In the genomic region with DNA sequence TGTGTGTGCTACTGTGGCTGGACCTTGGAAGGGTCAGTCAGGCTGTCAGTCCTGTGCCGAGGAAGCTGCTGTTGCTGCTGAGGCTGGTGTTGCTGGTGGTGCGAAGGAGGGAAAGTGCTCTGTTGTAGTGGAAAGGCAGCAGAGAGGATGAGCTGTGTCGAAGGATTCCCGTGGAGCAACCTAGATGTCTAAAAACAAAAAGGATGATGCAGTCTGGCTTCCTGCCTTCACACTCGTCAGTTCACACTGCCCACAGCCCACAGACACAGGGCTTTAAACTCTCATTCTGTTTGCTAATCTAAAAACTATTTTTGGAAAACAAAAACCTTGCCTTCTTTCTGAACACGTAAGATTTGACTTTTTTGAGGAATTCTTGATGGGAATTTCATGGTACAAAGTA, we compare ENCODE assay signal across 22 mouse cellular contexts. TPM values are rescaled to one million over a fixed set of nuclear protein-coding genes. Genes with fewer than 3 reads are reported as not detected.
DNase-seq lines count a peak whose midpoint lies in the region; ATAC-seq and TF ChIP-seq lines count a peak whose summit lies in the region.
"Had no signal": no experiment of that assay in that cellular context is flagged by ENCODE, and none has a peak within 500 bp of the region (broad histone marks: within the 10 kb centered on the region; RNA-seq: fewer than 3 reads in every experiment).

No protein-coding gene starts in this region.

- WGBS in midbrain, embryonic 11.5 days, result 85% methylated on average over 6 of the region's 6 CpGs
- 89% methylated on average over 6 of the region's 6 CpGs for WGBS in midbrain, postnatal 0 days

- no peak overlapping the region for H3K4me3 ChIP-seq in midbrain, embryonic 11.5 days (ENCODE audit: low read depth, low read length)
- no peak overlapping the region for H3K4me3 ChIP-seq in midbrain, postnatal 0 days (ENCODE audit: low read depth, low read length)
- H3K4me3 ChIP-seq in layer of hippocampus, adult 2 months, result no peak overlapping the region
- H3K4me3 ChIP-seq: forebrain, embryonic 10.5 days; hindbrain, embryonic 15.5 days; midbrain, embryonic 13.5 days; neural tube, embryonic 12.5 days had no signal

- no peak overlapping the region for H3K27ac ChIP-seq in midbrain, embryonic 11.5 days (ENCODE audit: low read depth, low read length)
- H3K27ac ChIP-seq in midbrain, postnatal 0 days (ENCODE audit: low read depth, low read length), result no peak overlapping the region
- no peak overlapping the region for H3K27ac ChIP-seq in layer of hippocampus, adult 2 months
- H3K27ac ChIP-seq: forebrain, embryonic 10.5 days; hindbrain, embryonic 15.5 days; midbrain, embryonic 13.5 days; neural tube, embryonic 12.5 days had no signal

- no peak for TF ChIP-seq CTCF in midbrain, postnatal 0 days (IDR thresholded peaks at IDR 0.05)
- TF ChIP-seq CTCF in layer of hippocampus, adult 2 months (conservative IDR thresholded peaks at IDR 0.05), result no peak

- no peaks in the 10 kb centered on the region for H3K27me3 ChIP-seq in midbrain, embryonic 11.5 days (ENCODE audit: control insufficient read depth, insufficient read depth, low read length)
- H3K27me3 ChIP-seq in midbrain, postnatal 0 days (ENCODE audit: insufficient read depth, low read length), result no peaks in the 10 kb centered on the region
- H3K27me3 ChIP-seq: hindbrain, embryonic 15.5 days; midbrain, embryonic 13.5 days; neural tube, embryonic 12.5 days; Patski had no signal

- no peaks in the 10 kb centered on the region for H3K36me3 ChIP-seq in midbrain, embryonic 11.5 days (ENCODE audit: control insufficient read depth, insufficient read depth, low read length)
- peaks cover 20% of the 10 kb centered on the region for H3K36me3 ChIP-seq in midbrain, postnatal 0 days (ENCODE audit: insufficient read depth, low read length)

- no peaks in the 10 kb centered on the region for H3K4me1 ChIP-seq in midbrain, embryonic 11.5 days (ENCODE audit: control insufficient read depth, insufficient read depth, low read length)
- H3K4me1 ChIP-seq in midbrain, postnatal 0 days (ENCODE audit: insufficient read depth, low read length), result no peaks in the 10 kb centered on the region
- H3K4me1 ChIP-seq: forebrain, embryonic 10.5 days; hindbrain, embryonic 15.5 days; midbrain, embryonic 13.5 days; neural tube, embryonic 12.5 days had no signal

- no peak overlapping the region for H3K9ac ChIP-seq in midbrain, embryonic 11.5 days (ENCODE audit: low read length)
- H3K9ac ChIP-seq in midbrain, postnatal 0 days (replicated peaks; ENCODE audit: low read length, poor library complexity, severe bottlenecking), result no peak overlapping the region
- H3K9ac ChIP-seq: forebrain, postnatal 0 days; hindbrain, embryonic 15.5 days; midbrain, embryonic 13.5 days; neural tube, embryonic 12.5 days had no signal

- peak; percentile 89 for DNase-seq in heart, adult 11 months
- no peak for DNase-seq in heart, adult 9 months (ENCODE audit: low spot score in 2 of 2)
- DNase-seq in midbrain, embryonic 11.5 days (ENCODE audit: low spot score, missing footprints), result peak; percentile 47
- DNase-seq in midbrain, postnatal 0 days (ENCODE audit: low spot score), result no peak
- peak; percentile 76 for DNase-seq in brain, adult 2 months (ENCODE audit: low read depth, low spot score)
- DNase-seq in right cerebral cortex, postnatal 36 days (ENCODE audit: low spot score in 2 of 2), result peak; percentile 34 to 63
- no peak for DNase-seq in layer of hippocampus, adult 2 months (ENCODE audit: low spot score in 2 of 2)
- DNase-seq: adrenal gland, postnatal 36 days; cerebellum, adult 18-20 months; cerebellum, postnatal 14 days; forebrain, postnatal 0 days; gastrocnemius, postnatal 14 days; kidney, adult 2 months; kidney, postnatal 10 days; spleen, adult 18-20 months; thymus, postnatal 25 days had no signal

- no peak overlapping the region for H3K4me2 ChIP-seq in midbrain, embryonic 11.5 days
- H3K4me2 ChIP-seq in midbrain, postnatal 0 days (ENCODE audit: low read depth, low read length, poor library complexity, severe bottlenecking), result no peak overlapping the region
- H3K4me2 ChIP-seq: hindbrain, embryonic 15.5 days; midbrain, embryonic 13.5 days; neural tube, embryonic 12.5 days had no signal

- H3K9me3 ChIP-seq in midbrain, embryonic 11.5 days (ENCODE audit: control insufficient read depth, low read length), result no peaks in the 10 kb centered on the region
- no peaks in the 10 kb centered on the region for H3K9me3 ChIP-seq in midbrain, postnatal 0 days (ENCODE audit: low read length)
- H3K9me3 ChIP-seq: forebrain, embryonic 10.5 days; hindbrain, embryonic 15.5 days; midbrain, embryonic 13.5 days; neural tube, embryonic 12.5 days had no signal

- no peak for ATAC-seq in midbrain, embryonic 11.5 days (ENCODE audit: low FRiP score)
- no peak for ATAC-seq in midbrain, postnatal 0 days (ENCODE audit: low FRiP score)
- ATAC-seq: forebrain, postnatal 0 days; lung, postnatal 0 days; midbrain, embryonic 13.5 days; Patski had no signal

RNA-seq across cellular contexts. Expression of gene Tmem165, which starts 33.0 kb away (rescaled TPM):
- polyA plus RNA-seq in midbrain, embryonic 11.5 days (2014; fragmentation: Nextera tagmentation; extraction: Ambion mirVana), result 100 and 102 TPM in 2 replicates
- 77.1 and 80.9 TPM in 2 replicates for total RNA-seq in midbrain, postnatal 0 days (2014; rRNA removed)
- 42.7 and 43.6 TPM in 2 replicates for polyA plus RNA-seq in midbrain, postnatal 0 days (2015; fragmentation: Nextera tagmentation; extraction: Ambion mirVana)
- total RNA-seq in layer of hippocampus, adult 2 months (2021), result 10 to 100 TPM; 32.9 to 35.2 TPM

Comparison
In these comparisons a context has a peak if more than half of its experiments do, and no peak if none do; other contexts are left out.
1. DNase-seq: peak in heart, adult 11 months (single experiment), midbrain, embryonic 11.5 days (single experiment), brain, adult 2 months (single experiment) and right cerebral cortex, postnatal 36 days (2 of 2); none in heart, adult 9 months (0 of 2), midbrain, postnatal 0 days (single experiment) and layer of hippocampus, adult 2 months (0 of 2).